Mouse (Mus musculus): ENCODE measurements around the gene Gm38655. TPM values are rescaled to one million over a fixed set of nuclear protein-coding genes. Genes with fewer than 3 reads are reported as not detected.
"Not testable (repeated sequence)": the region's sequence is repeated elsewhere in the genome, so short reads cannot be mapped to it uniquely, and the experiment has no call there.

The Gm38655 gene
- polyA plus RNA-seq, 1 experiment: 0.46 TPM

DNA sequence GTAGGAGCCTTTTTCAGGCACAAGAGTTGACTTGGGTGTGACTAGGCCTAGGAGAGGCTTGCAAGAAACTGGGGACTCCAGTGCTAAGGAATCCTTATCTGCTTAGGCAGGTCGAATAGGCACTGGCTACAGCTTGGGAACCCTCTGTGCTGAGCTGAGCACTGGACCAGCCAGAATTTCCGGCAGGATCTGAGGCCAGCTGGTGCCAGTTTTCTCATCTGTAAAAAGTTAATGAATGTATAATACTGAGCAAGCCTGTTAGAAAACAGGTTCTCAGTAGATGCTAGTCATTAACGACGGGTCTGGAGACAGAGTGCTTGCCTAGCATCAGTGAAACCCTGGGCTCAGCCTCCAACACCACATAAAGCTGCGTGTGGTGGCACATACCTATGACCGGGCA is 39.6 kb downstream of the Gm38655 start:
- TF ChIP-seq POLR2A (IDR thresholded peaks at IDR 0.05; ENCODE audit: low read depth, low read length): no peak
- no peak for TF ChIP-seq CTCF (IDR thresholded peaks at IDR 0.05; ENCODE audit: extremely low read depth, insufficient read length, insufficient replicate concordance, low read depth, low read length)
- no peaks in the 10 kb centered on the region for H3K27me3 ChIP-seq (ENCODE audit: control insufficient read depth, insufficient read depth, low read length)
- peaks cover 5% of the 10 kb centered on the region; the same call in 1 of the 2 replicates for H3K4me1 ChIP-seq (ENCODE audit: control insufficient read depth, insufficient read depth, insufficient read length, low read length)
- 82% methylated on average over 6 of the region's 6 CpGs for WGBS
- H3K27ac ChIP-seq (ENCODE audit: insufficient read depth, low read depth, low read length): no peak overlapping the region
- H3K4me3 ChIP-seq (ENCODE audit: low read depth, low read length): no peak overlapping the region
- H3K36me3 ChIP-seq (ENCODE audit: control insufficient read depth, insufficient read depth, low read length): peaks cover 2% of the 10 kb centered on the region; the same call in 1 of the 2 replicates

DNA sequence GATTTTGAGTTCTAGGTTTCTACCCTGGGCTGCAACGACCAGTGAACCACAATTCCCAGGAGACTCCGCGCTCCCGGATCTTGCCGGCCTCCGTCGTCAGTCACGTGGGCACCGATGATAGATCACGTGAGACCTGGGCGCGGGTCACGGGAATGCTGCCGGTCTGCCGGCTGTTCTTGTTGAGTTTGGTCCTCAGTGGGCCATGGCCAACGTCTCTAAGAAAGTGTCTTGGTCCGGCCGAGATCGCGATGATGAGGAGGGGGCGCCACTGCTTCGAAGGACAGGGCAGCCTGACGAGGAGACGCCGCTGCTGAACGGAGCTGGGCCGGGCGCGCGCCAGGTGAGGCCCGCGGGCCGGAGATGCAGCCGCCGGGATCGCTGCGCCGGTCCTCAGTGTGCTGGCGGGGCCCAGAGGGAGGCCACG is 42.0 kb downstream of the Gm38655 start, which contains the start of gene Clcn7:
Gene Clcn7 (plus strand): TSS at position 117 of the 424 bp plus-strand sequence.
- Histone ChIP-seq H3K27me3 (ENCODE audit: control insufficient read depth, insufficient read depth, low read length) (no peaks in the 10 kb centered on the region), H3K36me3 (ENCODE audit: control insufficient read depth, insufficient read depth, low read length) (no peaks in the 10 kb centered on the region), H3K4me3 (ENCODE audit: low read depth, low read length) (peak within 1 kb of the TSS; percentile 99), H3K27ac (ENCODE audit: insufficient read depth, low read depth, low read length) (peak within 1 kb of the TSS; percentile 10; the same call in 1 of the 2 replicates), H3K4me1 (ENCODE audit: control insufficient read depth, insufficient read depth, insufficient read length, low read length) (peaks cover 5% of the 10 kb centered on the region; the same call in 1 of the 2 replicates)
- TF ChIP-seq CTCF (IDR thresholded peaks at IDR 0.05; ENCODE audit: extremely low read depth, insufficient read length, insufficient replicate concordance, low read depth, low read length) (no peak), POLR2A (IDR thresholded peaks at IDR 0.05; ENCODE audit: low read depth, low read length) (peak; percentile 47; the same call in 1 of the 2 replicates)
- WGBS: under 1% methylated on average over 40 of the region's 40 CpGs

DNA sequence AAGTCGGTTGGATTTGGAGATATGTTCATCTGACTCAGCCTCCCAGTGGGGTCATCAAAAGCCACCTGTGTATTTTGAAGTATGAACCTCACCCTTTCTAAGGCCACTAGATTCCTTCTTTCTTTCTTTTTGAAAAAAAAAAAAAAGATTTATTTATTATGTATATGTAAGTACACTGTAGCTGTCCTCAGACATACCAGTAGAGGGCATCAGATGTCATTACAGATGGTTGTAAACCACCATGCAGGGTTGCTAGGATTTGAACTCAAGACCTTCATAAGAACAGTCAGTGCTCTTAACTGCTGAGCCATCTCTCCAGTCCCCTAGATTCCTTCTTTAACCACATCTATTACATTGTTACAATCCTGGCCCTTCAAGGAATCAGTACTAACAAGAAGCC is 45.2 kb downstream of the Gm38655 start:
- no peak overlapping the region for H3K27ac ChIP-seq (ENCODE audit: insufficient read depth, low read depth, low read length)
- TF ChIP-seq POLR2A (IDR thresholded peaks at IDR 0.05; ENCODE audit: low read depth, low read length) (no peak), CTCF (IDR thresholded peaks at IDR 0.05; ENCODE audit: extremely low read depth, insufficient read length, insufficient replicate concordance, low read depth, low read length) (no peak)
- H3K36me3 ChIP-seq (ENCODE audit: control insufficient read depth, insufficient read depth, low read length): no peaks in the 10 kb centered on the region
- no peaks in the 10 kb centered on the region for H3K27me3 ChIP-seq (ENCODE audit: control insufficient read depth, insufficient read depth, low read length)
- H3K4me3 ChIP-seq (ENCODE audit: low read depth, low read length): no peak overlapping the region
- peaks cover 5% of the 10 kb centered on the region; the same call in 1 of the 2 replicates for H3K4me1 ChIP-seq (ENCODE audit: control insufficient read depth, insufficient read depth, insufficient read length, low read length)
- WGBS: 94% methylated on average over 1 of the region's 1 CpGs

DNA sequence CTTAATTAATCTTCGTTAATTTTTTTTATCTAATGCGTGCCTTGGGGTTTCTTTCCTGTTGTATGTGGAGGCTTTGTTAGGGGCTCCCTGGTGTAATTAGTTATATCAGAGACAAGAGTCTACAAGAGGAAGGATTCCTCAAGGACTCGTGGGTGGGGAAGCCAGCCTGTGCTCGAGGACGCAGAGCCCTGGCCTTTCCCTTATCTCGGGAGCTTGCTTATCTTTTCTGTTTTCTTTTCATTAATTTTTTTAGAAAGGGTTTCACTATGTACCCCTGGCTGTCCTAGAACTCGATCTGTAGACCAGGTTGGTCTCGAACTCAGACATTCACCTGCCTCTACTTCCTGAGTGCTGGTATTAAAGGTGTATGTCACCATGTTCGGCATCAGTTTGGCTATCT is 47.6 kb downstream of the Gm38655 start:
- Histone ChIP-seq H3K4me3 (ENCODE audit: low read depth, low read length) (no peak overlapping the region), H3K27ac (ENCODE audit: insufficient read depth, low read depth, low read length) (no peak overlapping the region)
- TF ChIP-seq CTCF (IDR thresholded peaks at IDR 0.05; ENCODE audit: extremely low read depth, insufficient read length, insufficient replicate concordance, low read depth, low read length) (no peak), POLR2A (IDR thresholded peaks at IDR 0.05; ENCODE audit: low read depth, low read length) (no peak)

DNA sequence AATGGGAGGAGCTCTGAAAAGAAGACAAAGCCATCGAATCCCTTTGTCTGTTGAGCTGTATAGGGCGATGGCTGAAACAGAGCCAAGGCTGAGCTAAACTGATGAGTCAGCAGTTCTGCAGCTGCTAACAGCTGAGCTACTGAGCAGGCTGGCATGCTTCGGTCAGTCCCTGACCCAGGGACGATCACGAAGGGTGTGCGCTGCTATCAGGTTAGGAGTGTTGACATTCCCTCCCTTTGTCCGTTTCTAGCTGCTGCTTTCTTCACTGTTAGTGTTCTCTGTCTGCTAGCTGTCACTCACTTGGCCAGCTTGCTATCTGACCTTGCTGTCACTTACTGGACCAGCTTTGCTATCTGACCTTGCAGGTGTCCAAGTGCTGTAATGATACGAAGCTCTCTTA is 48.2 kb downstream of the Gm38655 start:
- no peaks in the 10 kb centered on the region for H3K4me1 ChIP-seq (ENCODE audit: control insufficient read depth, insufficient read depth, insufficient read length, low read length)
- no peaks in the 10 kb centered on the region for H3K27me3 ChIP-seq (ENCODE audit: control insufficient read depth, insufficient read depth, low read length)
- TF ChIP-seq CTCF (IDR thresholded peaks at IDR 0.05; ENCODE audit: extremely low read depth, insufficient read length, insufficient replicate concordance, low read depth, low read length) (no peak), POLR2A (IDR thresholded peaks at IDR 0.05; ENCODE audit: low read depth, low read length) (no peak)
- WGBS: 21% methylated on average over 8 of the region's 8 CpGs
- no peak overlapping the region for H3K4me3 ChIP-seq (ENCODE audit: low read depth, low read length)
- no peaks in the 10 kb centered on the region for H3K36me3 ChIP-seq (ENCODE audit: control insufficient read depth, insufficient read depth, low read length)
- H3K27ac ChIP-seq (ENCODE audit: insufficient read depth, low read depth, low read length): no peak overlapping the region

More for the DNA sequence above, 47.6 kb downstream of the Gm38655 start:
- Histone ChIP-seq H3K27me3 (ENCODE audit: control insufficient read depth, insufficient read depth, low read length) (no peaks in the 10 kb centered on the region), H3K4me1 (ENCODE audit: control insufficient read depth, insufficient read depth, insufficient read length, low read length) (no peaks in the 10 kb centered on the region), H3K36me3 (ENCODE audit: control insufficient read depth, insufficient read depth, low read length) (no peaks in the 10 kb centered on the region)
- 33% methylated on average over 9 of the region's 9 CpGs for WGBS

DNA sequence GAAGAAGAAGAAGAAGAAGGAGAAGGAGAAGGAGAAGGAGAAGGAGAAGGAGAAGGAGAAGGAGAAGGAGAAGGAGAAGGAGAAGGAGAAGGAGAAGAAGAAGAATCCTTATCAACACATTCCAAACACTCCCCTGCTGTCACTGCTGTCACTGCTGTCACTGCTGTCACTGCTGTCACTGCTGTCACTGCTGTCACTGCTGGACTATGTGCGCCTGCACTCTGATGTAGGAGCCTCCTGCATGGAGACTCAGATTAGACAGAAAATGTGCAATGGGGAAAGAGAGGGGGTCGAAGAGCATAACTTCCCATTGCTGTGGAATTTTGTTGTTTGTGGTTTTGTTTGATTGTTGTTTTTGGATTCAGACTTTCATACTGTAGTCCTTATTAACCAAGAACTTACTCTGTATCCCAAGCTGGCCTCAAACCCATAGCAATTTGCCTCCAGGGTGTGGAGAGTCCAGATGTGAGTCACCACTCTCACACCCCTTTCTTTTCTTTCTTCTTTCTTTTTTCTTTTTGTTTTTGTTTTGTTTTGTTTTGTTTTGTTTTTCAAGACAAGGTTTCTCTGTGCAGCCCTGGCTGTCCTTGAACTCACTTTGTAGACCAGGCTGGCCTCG is 49.7 kb downstream of the Gm38655 start:
- H3K27me3 ChIP-seq (ENCODE audit: control insufficient read depth, insufficient read depth, low read length); H3K4me1 ChIP-seq (ENCODE audit: control insufficient read depth, insufficient read depth, insufficient read length, low read length); H3K27ac ChIP-seq (ENCODE audit: insufficient read depth, low read depth, low read length); H3K4me3 ChIP-seq (ENCODE audit: low read depth, low read length); H3K36me3 ChIP-seq (ENCODE audit: control insufficient read depth, insufficient read depth, low read length): not testable (repeated sequence)
- 67% methylated on average over 3 of the region's 3 CpGs for WGBS

DNA sequence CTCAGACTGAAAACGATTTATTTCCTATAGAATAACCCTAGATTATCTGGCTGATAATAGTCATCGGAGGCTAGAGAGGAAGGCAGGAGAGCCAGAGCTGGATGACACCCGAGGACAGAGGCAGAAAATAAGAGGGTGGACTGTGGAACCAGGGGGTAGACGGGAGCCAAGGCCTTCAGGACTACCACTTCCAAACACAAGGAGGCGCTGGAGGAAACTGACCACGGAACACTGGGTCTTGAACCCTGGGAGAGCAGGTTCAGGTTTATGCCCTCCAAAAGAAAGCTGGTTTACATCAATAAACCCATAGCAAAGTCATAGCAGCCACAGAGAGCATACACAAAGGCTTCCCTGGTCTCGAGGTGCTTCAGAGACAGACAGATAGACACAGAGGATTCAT is 51.3 kb downstream of the Gm38655 start:
- peak; percentile 42; the same call in 1 of the 2 replicates for TF ChIP-seq CTCF (IDR thresholded peaks at IDR 0.05; ENCODE audit: extremely low read depth, insufficient read length, insufficient replicate concordance, low read depth, low read length)
- TF ChIP-seq POLR2A (IDR thresholded peaks at IDR 0.05; ENCODE audit: low read depth, low read length): no peak
- Histone ChIP-seq H3K4me3 (ENCODE audit: low read depth, low read length) (no peak overlapping the region), H3K27ac (ENCODE audit: insufficient read depth, low read depth, low read length) (no peak overlapping the region), H3K36me3 (ENCODE audit: control insufficient read depth, insufficient read depth, low read length) (no peaks in the 10 kb centered on the region), H3K4me1 (ENCODE audit: control insufficient read depth, insufficient read depth, insufficient read length, low read length) (no peaks in the 10 kb centered on the region), H3K27me3 (ENCODE audit: control insufficient read depth, insufficient read depth, low read length) (no peaks in the 10 kb centered on the region)
- 19% methylated on average over 7 of the region's 7 CpGs for WGBS

Other genes with a start within 250 kb of the Gm38655 start
- 37.0 and 51.7 TPM in 2 replicates for gene Mapk8ip3, start 238.5 kb downstream of the Gm38655 start, polyA plus RNA-seq (2012; rRNA removed)
- 13.3 and 18.2 TPM in 2 replicates for gene Jpt2, start 214.8 kb downstream of the Gm38655 start, polyA plus RNA-seq (2012; rRNA removed)
- 5.8 and 10.0 TPM in 2 replicates for gene Cramp1l, start 159.7 kb downstream of the Gm38655 start, polyA plus RNA-seq (2012; rRNA removed)
- 4.2 and 8.4 TPM in 2 replicates for gene Ift140, start 159.4 kb downstream of the Gm38655 start, polyA plus RNA-seq (2012; rRNA removed)
- gene Tmem204, start 91.9 kb downstream of the Gm38655 start, polyA plus RNA-seq (2012; rRNA removed): 9.7 and 17.7 TPM in 2 replicates
- gene Telo2, start 59.5 kb downstream of the Gm38655 start, polyA plus RNA-seq (2012; rRNA removed): 7.3 and 8.9 TPM in 2 replicates
- gene Ptx4, start 54.7 kb downstream of the Gm38655 start, polyA plus RNA-seq (2012; rRNA removed): 0.10 TPM in 1 of 2 replicates, not detected in the other
- 9.5 and 15.9 TPM in 2 replicates for gene Clcn7, start 42.1 kb downstream of the Gm38655 start, polyA plus RNA-seq (2012; rRNA removed)
- gene Ccdc154, start 13.0 kb downstream of the Gm38655 start, polyA plus RNA-seq (2012; rRNA removed): 0.06 TPM in 1 of 2 replicates, not detected in the other
- gene BC003965, start 9.1 kb upstream of the Gm38655 start, polyA plus RNA-seq (2012; rRNA removed): 5.4 and 6.3 TPM in 2 replicates
- gene Unkl, start 12.9 kb upstream of the Gm38655 start, polyA plus RNA-seq (2012; rRNA removed): 7.1 and 11.7 TPM in 2 replicates
- gene Gnptg, start 64.7 kb upstream of the Gm38655 start, polyA plus RNA-seq (2012; rRNA removed): 21.0 and 29.3 TPM in 2 replicates
- gene Tsr3, start 64.7 kb upstream of the Gm38655 start, polyA plus RNA-seq (2012; rRNA removed): 6.8 and 13.3 TPM in 2 replicates
- gene Baiap3, start 80.9 kb upstream of the Gm38655 start, polyA plus RNA-seq (2012; rRNA removed): 10.1 TPM in 2 replicates
- gene Ube2i, start 99.2 kb upstream of the Gm38655 start, polyA plus RNA-seq (2012; rRNA removed): 24.8 and 50.8 TPM in 2 replicates
- not detected in 2 replicates for gene Prss34, start 122.9 kb upstream of the Gm38655 start, polyA plus RNA-seq (2012; rRNA removed)
- not detected in 2 replicates for gene Prss28, start 133.2 kb upstream of the Gm38655 start, polyA plus RNA-seq (2012; rRNA removed)
- not detected in 2 replicates for gene Prss29, start 143.2 kb upstream of the Gm38655 start, polyA plus RNA-seq (2012; rRNA removed)
- 0.39 TPM in 1 of 2 replicates, not detected in the other for gene Tpsab1, start 170.1 kb upstream of the Gm38655 start, polyA plus RNA-seq (2012; rRNA removed)
- gene Tpsb2, start 190.8 kb upstream of the Gm38655 start, polyA plus RNA-seq (2012; rRNA removed): 3.8 TPM in 1 of 2 replicates, not detected in the other
- gene Tpsg1, start 193.8 kb upstream of the Gm38655 start, polyA plus RNA-seq (2012; rRNA removed): 15.8 and 59.6 TPM in 2 replicates